Mouse (Mus musculus) stomach, postnatal 0 days (tissue): ENCODE measurements around the gene Hoxb3.

Experiments
- CTCF ChIP-seq: IDR thresholded peaks from 2 replicates; pipeline ENCODE4 v1.5.1; 2016; ENCODE audit warnings: antibody characterized with exemption, low read depth, mild to moderate bottlenecking, moderate library complexity
- EP300 ChIP-seq: optimal IDR thresholded peaks from 2 replicates; pipeline ENCODE3; 2016; ENCODE audit warnings: antibody characterized with exemption

DNA sequence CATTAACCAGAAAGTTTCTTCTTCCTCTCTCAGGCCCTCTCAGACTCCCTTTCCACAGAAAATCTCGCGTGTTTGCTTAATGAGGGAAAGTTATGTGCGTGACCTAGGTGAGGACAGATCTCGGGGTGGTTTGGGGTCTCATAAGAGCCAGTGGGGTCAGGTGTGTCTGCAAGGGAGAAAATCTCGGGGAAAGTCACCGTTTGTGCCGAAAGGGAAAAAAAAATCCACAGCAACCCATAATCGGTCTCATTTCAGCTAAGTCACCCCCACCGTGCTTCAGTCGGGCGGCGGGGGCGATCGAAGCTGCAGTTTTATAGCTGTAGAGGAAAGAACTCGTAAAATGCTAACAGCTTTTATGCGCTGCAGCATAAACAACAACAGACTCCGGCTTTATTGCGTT, 41.7 kb upstream of the Hoxb3 start:
- TF ChIP-seq CTCF (no peak), EP300 (no peak)
